Mouse (Mus musculus): ENCODE measurements around the gene Rps6kb1. TPM values are rescaled to one million over a fixed set of nuclear protein-coding genes. Genes with fewer than 3 reads are reported as not detected.
"Not testable (repeated sequence)": the region's sequence is repeated elsewhere in the genome, so short reads cannot be mapped to it uniquely, and the experiment has no call there.

Gene Rps6kb1
- polyA plus RNA-seq, 1 experiment from 2014 or later: 56.9 TPM

DNA sequence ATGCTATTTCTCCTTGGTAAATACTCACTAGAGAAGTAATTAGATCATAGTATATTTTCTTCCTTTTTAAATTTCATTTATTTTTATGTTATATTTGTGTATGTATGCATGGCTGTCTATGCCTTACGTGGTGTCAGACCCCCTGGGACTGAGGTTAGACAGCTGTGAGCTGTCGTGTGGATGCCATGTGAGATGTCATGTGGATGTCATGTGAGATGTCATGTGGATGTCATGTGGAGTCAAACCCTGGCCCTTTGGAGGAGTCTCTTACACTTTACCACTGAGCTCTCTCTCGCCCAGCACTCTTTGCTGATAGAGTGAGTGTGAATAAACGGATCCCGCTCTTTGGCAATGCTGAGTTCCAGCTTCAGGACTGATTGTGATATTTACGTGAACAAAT lies 8.9 kb upstream of the Rps6kb1 start:
- no peaks in the 10 kb centered on the region for H3K9me3 ChIP-seq
- no peaks in the 10 kb centered on the region for H3K4me1 ChIP-seq (replicated peaks)
- H3K4me2 ChIP-seq (replicated peaks): no peak overlapping the region
- no peak overlapping the region for H3K4me3 ChIP-seq (replicated peaks)
- H3K9ac ChIP-seq (replicated peaks): no peak overlapping the region
- no peak for ATAC-seq
- H3K27me3 ChIP-seq: no peaks in the 10 kb centered on the region
- peaks cover 15% of the 10 kb centered on the region; the same call in 1 of the 2 replicates for H3K36me3 ChIP-seq
- WGBS: 93% methylated on average over 6 of the region's 6 CpGs
- H3K27ac ChIP-seq: no peak overlapping the region

DNA sequence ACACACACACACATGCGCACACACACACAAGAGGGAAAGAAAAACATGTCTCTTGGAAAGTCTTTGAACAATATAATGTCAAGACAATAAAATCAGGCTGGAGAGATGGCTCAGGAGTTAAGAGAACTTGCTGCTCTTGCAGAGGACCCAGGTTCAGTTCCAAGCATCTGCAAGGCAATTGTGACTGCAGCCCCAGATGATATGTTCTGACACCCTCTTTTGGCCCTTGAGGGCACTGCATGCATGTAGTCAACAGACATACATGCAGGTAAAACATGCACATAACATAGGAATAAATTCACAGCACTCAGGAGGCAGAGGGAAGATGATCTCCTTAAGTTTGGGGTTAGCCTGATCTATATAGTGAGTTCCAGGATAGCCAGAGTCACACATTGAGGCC lies 2.8 kb upstream of the Rps6kb1 start:
- no peaks in the 10 kb centered on the region for H3K9me3 ChIP-seq
- no peak overlapping the region for H3K27ac ChIP-seq
- H3K4me1 ChIP-seq (replicated peaks): peaks cover 22% of the 10 kb centered on the region
- H3K36me3 ChIP-seq: peaks cover 6% of the 10 kb centered on the region; the same call in 1 of the 2 replicates
- no peak overlapping the region for H3K4me3 ChIP-seq (replicated peaks)
- no peak overlapping the region for H3K4me2 ChIP-seq (replicated peaks)
- H3K9ac ChIP-seq (replicated peaks): no peak overlapping the region
- no peaks in the 10 kb centered on the region for H3K27me3 ChIP-seq
- WGBS: 92% methylated on average over 1 of the region's 1 CpGs
- ATAC-seq: no peak

DNA sequence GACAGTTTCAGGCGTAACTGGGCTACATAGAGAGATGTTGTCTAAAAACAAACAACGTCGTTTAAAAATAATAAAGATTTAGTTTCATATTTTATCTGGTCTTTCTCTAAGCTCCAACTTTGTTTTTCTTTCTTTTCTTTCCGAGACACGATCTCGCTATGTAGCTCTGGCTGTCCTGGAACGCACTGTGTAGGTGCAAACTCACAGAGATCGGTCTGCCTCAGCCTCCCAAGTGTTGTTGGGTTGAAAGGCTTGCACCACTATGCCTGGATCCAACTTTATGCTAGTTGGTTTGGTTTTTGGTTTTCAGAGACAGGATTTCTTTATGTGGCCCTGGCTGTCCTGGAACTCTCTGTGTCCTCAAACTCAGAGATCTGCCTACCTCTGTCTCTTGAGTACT lies 951 bp upstream of the Rps6kb1 start:
- H3K9me3 ChIP-seq: no peaks in the 10 kb centered on the region
- H3K36me3 ChIP-seq: peaks cover 6% of the 10 kb centered on the region; the same call in 1 of the 2 replicates
- WGBS: 83% methylated on average over 8 of the region's 8 CpGs
- H3K4me2 ChIP-seq (replicated peaks): peak overlapping the region; percentile 61
- H3K4me3 ChIP-seq (replicated peaks): peak overlapping the region; percentile 97
- ATAC-seq: no peak
- H3K4me1 ChIP-seq (replicated peaks): peaks cover 25% of the 10 kb centered on the region
- H3K9ac ChIP-seq (replicated peaks): peak overlapping the region; percentile 48
- no peak overlapping the region for H3K27ac ChIP-seq
- no peaks in the 10 kb centered on the region for H3K27me3 ChIP-seq

DNA sequence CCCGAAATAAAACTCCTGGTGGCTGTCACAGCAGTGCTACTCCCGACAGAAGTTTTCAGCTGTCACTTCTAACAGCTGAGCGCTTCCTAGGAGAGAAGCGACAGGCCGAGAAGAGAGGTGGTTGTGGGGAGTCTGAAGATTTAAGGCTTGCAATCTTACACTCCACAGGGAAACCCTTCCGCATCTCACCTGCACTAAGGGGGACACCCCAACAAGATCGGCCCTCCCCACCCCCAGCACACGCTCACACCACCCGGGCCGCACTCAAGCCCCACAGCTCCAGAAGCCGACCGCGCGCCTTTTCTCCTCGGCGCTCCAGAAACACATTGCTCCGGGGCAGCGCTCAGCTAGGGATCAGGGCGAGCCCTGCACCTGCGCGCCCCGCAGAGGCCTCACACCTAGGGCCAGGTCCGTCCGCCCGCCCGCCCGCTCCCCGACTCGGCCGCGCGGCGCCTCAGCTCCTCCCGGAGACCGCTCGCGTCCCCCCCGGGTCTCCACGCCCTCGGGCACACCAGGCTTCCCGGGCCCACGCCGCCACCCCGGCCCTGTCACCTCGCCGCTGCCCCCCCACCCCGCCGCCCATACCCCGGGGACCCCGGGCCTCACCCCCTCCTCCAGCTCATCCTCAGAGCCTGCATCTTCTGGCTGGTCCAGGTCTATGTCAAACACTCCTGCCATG lies 506 bp downstream of the Rps6kb1 start:
- Histone ChIP-seq H3K9ac (replicated peaks) (peak overlapping the region; percentile 97), H3K9me3 (no peaks in the 10 kb centered on the region), H3K4me1 (replicated peaks) (peaks cover 25% of the 10 kb centered on the region), H3K4me2 (replicated peaks) (peak overlapping the region; percentile 89), H3K27ac (peak overlapping the region; percentile 89), H3K27me3 (no peaks in the 10 kb centered on the region), H3K36me3 (no peaks in the 10 kb centered on the region), H3K4me3 (replicated peaks) (peak overlapping the region; percentile 97)
- peak; percentile 76 for ATAC-seq
- under 1% methylated on average over 50 of the region's 50 CpGs for WGBS

DNA sequence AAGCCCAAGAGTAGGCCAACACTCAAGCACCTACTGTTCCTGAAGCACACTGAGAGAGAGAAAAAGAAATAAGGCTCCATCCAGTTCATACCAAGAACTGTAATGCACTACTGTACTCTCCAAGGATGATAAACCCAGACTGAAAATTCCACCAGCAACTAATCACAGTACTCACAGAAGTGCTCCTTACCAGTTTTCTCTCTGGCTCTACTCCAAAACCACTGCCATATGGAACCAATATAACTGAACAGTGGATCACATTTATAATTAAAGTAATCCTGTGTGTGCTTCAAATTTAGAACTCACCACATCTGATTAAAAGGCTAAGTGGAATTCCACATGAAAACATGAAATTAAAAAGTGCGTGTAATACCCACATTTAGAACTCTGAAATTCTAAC lies 1.8 kb downstream of the Rps6kb1 start:
- 91% methylated on average over 1 of the region's 1 CpGs for WGBS
- Histone ChIP-seq H3K27ac (no peak overlapping the region), H3K4me1 (replicated peaks) (peaks cover 25% of the 10 kb centered on the region), H3K36me3 (no peaks in the 10 kb centered on the region), H3K27me3 (no peaks in the 10 kb centered on the region), H3K4me3 (replicated peaks) (peak overlapping the region; percentile 8; the same call in 1 of the 2 replicates), H3K4me2 (replicated peaks) (no peak overlapping the region), H3K9ac (replicated peaks) (no peak overlapping the region), H3K9me3 (no peaks in the 10 kb centered on the region)
- no peak for ATAC-seq

DNA sequence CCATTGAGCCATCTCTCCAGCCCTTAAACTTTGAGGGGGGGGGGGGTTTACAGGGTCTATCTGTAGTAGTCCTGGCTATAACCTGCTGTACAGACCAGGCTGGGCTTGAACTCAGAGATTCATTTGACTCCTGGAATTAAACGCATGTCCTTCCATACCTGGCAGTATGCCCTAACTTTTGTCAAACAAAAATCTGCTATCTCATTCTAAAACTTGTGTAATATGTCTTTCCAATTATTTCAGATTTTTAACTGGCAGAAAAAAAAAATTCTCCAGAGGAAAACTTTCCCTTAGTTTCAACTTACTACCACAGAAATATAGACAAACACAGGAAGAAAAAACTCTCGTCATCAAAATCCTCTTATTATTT lies 4.1 kb downstream of the Rps6kb1 start:
- WGBS: 98% methylated on average over 2 of the region's 2 CpGs
- Histone ChIP-seq H3K36me3 (no peaks in the 10 kb centered on the region), H3K9ac (replicated peaks) (no peak overlapping the region), H3K27me3 (no peaks in the 10 kb centered on the region), H3K4me2 (replicated peaks) (no peak overlapping the region), H3K4me1 (replicated peaks) (peaks cover 21% of the 10 kb centered on the region), H3K9me3 (no peaks in the 10 kb centered on the region), H3K27ac (no peak overlapping the region), H3K4me3 (replicated peaks) (no peak overlapping the region)
- no peak for ATAC-seq

DNA sequence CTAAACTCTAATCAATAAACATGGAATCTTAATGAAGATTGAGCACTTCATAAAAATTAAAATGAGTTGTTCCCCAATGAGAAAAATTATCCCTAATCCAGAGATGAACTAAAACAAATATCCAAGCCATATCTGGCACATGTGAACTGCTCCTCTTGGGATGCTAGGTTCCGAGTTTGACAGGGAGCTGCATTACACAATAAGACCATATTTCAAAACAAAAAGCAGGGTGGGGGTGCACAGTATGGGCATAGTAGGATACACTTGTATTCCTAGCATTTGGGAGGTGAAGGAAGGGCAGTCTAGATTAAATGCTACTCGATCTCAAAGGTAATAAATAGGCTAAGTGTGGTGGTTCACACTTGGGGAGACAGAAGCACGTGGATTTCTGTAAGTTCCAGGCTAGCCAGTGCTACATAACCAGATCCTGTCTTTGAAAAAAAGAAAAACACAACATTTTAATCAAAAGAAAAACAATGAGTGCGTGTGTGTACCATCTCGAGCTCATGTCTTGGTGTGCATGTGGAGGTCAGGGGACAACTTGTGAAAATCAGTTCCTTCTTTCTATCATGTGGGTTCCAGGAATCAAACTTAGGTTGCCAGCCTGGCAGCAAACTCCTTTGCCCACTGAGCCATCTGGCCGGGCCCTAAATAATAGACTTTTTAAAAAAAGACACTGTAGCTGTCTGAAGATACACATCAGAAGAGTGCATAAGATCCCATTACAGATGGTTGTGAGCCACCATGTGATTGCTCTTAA lies 4.7 kb downstream of the Rps6kb1 start:
- WGBS: 93% methylated on average over 6 of the region's 6 CpGs

DNA sequence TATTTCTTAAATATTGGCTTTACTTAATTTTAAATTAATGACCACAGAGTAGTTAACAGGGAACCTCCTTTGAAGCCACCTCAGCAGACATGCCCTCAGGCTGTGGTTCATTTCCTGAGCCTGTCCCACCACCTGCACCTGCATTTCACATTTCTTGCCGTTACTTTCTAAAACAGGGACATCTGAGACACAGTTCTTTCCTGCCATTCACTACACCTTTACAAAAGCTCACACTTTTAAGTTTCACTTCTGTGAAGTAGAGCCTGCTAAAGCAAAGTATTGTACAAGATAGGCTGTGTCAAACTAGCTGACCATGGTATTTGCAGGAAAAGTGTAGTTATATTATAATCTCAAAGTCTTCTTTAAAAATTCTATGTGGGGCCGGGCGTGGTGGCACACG lies 5.8 kb downstream of the Rps6kb1 start:
- ATAC-seq: no peak
- no peak overlapping the region for H3K4me2 ChIP-seq (replicated peaks)
- peaks cover 17% of the 10 kb centered on the region for H3K4me1 ChIP-seq (replicated peaks)
- H3K27ac ChIP-seq: no peak overlapping the region
- no peak overlapping the region for H3K9ac ChIP-seq (replicated peaks)
- no peak overlapping the region for H3K4me3 ChIP-seq (replicated peaks)
- H3K27me3 ChIP-seq: no peaks in the 10 kb centered on the region
- H3K9me3 ChIP-seq: no peaks in the 10 kb centered on the region
- 0 out of 2 replicates have a peak, but pooled peaks cover 5% of the 10 kb centered on the region for H3K36me3 ChIP-seq
- WGBS: 95% methylated on average over 4 of the region's 4 CpGs

More for the DNA sequence above, 4.7 kb downstream of the Rps6kb1 start:
- Histone ChIP-seq H3K27ac (no peak overlapping the region), H3K9me3 (no peaks in the 10 kb centered on the region), H3K9ac (replicated peaks) (no peak overlapping the region), H3K36me3 (no peaks in the 10 kb centered on the region), H3K27me3 (no peaks in the 10 kb centered on the region), H3K4me2 (replicated peaks) (no peak overlapping the region), H3K4me3 (replicated peaks) (no peak overlapping the region), H3K4me1 (replicated peaks) (peaks cover 18% of the 10 kb centered on the region)
- no peak for ATAC-seq

DNA sequence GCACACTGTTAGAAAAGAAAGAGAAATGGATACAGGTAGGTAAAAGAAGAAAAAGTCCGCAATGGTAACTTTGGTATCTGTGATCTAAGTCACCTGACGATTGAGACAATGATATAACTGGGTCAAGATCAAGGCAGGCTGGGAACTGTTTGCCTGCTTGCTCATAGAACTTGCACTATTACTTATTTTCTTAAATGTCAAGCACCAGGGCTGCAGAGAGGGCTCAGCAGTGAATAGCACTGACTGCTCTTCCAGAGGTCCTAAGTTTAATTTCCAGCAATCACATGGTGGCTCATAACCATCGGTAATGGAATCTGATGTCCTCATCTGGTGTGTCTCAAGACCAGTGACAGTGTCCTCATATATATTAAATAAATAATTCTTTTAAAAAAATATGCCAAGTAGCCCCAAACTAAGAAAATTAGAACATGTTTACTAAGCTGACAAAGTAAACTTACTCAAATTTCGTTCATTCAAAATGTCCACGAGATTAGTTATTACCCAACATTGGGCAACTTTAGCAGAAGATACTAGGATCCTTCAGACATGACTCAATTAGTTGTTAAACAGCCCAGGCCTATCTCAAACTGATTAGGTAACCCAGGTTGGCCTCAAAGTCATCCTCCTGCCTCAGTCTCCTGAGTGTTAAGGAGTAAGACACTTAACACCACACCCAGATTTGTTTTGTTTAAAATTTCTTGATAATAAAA lies 10.2 kb downstream of the Rps6kb1 start:
- Histone ChIP-seq H3K27ac (no peak overlapping the region), H3K36me3 (peaks cover 30% of the 10 kb centered on the region), H3K27me3 (no peaks in the 10 kb centered on the region), H3K4me1 (replicated peaks) (no peaks in the 10 kb centered on the region), H3K4me3 (replicated peaks) (no peak overlapping the region), H3K9me3 (no peaks in the 10 kb centered on the region), H3K9ac (replicated peaks) (no peak overlapping the region), H3K4me2 (replicated peaks) (no peak overlapping the region)
- no peak for ATAC-seq
- 94% methylated on average over 5 of the region's 5 CpGs for WGBS

DNA sequence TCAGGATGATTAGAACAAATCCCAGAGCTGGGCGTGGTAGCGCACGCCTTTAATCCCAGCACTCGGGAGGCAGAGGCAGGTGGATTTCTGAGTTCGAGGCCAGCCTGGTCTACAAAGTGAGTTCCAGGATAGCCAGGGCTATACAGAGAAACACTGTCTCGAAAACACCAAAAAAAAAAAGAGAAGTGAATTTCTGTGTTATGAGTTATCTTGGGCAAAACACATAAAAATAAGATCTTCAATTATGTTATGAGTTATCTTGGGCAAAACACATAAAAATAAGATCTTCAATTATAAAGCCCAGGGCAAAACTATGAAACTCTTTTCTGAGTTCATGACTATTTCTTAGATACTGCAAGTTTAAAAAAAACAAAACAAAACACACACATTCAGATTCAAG lies 11.3 kb downstream of the Rps6kb1 start:
- H3K4me1 ChIP-seq (replicated peaks); H3K27ac ChIP-seq; ATAC-seq; H3K9me3 ChIP-seq; H3K27me3 ChIP-seq; H3K4me2 ChIP-seq (replicated peaks); H3K4me3 ChIP-seq (replicated peaks); H3K9ac ChIP-seq (replicated peaks): not testable (repeated sequence)
- 90% methylated on average over 6 of the region's 6 CpGs for WGBS
- H3K36me3 ChIP-seq: peaks cover 36% of the 10 kb centered on the region

DNA sequence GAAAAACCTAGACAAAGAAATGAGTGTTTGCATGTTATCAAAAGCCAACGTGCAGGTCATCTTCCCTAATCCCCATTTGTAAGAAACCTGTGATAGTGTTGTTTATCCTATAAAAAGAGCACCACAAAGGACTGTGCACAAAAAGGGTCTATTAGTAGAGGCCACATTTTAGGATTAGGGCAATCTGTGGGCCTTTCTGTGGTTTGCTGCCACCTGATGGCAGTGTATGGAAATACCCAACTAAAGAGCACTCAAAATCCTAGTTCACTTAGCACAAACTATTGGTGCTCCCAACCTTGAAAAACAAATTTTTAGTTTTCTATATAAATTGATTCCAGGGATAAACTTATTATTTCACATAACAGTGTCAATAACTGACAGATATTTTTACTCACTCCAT lies 11.8 kb downstream of the Rps6kb1 start:
- Histone ChIP-seq H3K4me3 (replicated peaks) (no peak overlapping the region), H3K36me3 (peaks cover 39% of the 10 kb centered on the region), H3K4me2 (replicated peaks) (no peak overlapping the region), H3K27me3 (no peaks in the 10 kb centered on the region), H3K9ac (replicated peaks) (no peak overlapping the region), H3K27ac (no peak overlapping the region), H3K4me1 (replicated peaks) (no peaks in the 10 kb centered on the region), H3K9me3 (no peaks in the 10 kb centered on the region)
- no peak for ATAC-seq
- WGBS: 71% methylated on average over 1 of the region's 1 CpGs

DNA sequence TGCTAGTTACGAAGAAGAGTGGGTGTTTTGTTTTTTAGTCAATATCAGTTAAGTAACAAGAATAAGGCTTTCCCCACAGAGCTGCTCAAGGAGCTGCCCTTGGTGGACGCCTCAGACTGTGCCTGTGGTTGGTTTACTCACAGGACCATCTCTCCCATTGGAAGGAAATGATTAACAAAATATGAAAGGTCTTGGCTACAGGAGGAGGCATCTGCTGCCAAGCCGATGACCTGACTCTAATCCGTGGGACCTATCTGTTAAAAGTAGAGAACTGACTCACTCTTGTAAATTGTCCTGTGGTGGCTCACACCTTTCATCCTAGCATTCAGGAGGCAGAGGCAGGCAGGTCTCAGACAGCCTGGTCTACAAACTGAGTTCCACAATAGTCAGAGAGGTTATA lies 17.1 kb downstream of the Rps6kb1 start:
- Histone ChIP-seq H3K9me3 (no peaks in the 10 kb centered on the region), H3K27ac (no peak overlapping the region), H3K36me3 (peaks cover 67% of the 10 kb centered on the region), H3K4me1 (replicated peaks) (no peaks in the 10 kb centered on the region), H3K4me2 (replicated peaks) (no peak overlapping the region), H3K27me3 (no peaks in the 10 kb centered on the region), H3K9ac (replicated peaks) (no peak overlapping the region), H3K4me3 (replicated peaks) (no peak overlapping the region)
- no peak for ATAC-seq
- WGBS: 95% methylated on average over 4 of the region's 4 CpGs
